Mouse (Mus musculus) testis, adult 2 months (tissue): ENCODE results near the gene Galns.

Experiments
- CTCF ChIP-seq: fragments of 200-500 bp; IDR thresholded peaks from 2 replicates; pipeline ENCODE4 v1.5.1; 2012; ENCODE audit warnings: low read depth, mild to moderate bottlenecking, inconsistent platforms, low read length, moderate library complexity; ENCODE audit not compliant: control insufficient read depth, insufficient read depth, insufficient replicate concordance
- POLR2A ChIP-seq: fragments of 200-500 bp; IDR thresholded peaks from 2 replicates; pipeline ENCODE4 v1.6.1; 2012; ENCODE audit warnings: low read depth, mild to moderate bottlenecking, inconsistent platforms, low read length, moderate library complexity; ENCODE audit not compliant: control insufficient read depth

DNA sequence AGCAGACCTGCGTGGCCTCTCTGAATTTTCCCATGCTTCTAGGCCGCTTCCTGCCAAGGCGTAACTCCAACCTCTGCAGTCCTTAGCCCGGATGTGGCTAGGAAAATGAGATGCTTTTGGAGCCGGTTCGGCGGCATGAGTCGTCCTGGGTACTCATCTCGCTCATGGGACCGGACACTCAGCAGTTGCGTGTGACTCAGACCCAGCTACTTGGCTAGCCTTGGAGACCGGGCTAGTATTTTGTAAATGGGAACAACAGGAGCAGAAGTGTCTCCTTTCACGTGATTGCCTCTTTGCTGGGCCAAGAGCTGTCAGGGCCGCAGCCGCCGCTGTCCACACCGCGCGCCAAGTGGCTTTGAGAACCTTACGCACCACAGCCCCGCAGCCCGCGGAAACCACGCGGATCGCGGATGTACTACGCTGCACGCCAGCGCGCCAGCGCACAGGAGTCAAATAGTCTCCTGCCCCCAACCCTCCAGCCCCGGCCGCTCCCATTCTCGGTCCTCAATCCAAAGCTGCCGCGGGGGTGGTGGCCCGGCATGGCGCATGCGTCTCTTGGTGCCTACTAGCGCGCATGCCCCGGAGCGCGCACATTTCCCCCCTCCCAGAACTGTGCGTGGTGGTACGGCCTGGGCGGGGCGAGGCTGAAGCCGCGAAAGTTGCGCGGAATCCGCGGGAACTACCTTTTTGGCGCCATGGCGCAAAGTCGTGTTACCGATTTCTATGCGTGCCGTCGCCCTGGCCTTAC is 43.7 kb downstream of the Galns start, which contains the start of gene Cdt1:
- TF ChIP-seq POLR2A (no peak), CTCF (no peak)
